In the genomic region with DNA sequence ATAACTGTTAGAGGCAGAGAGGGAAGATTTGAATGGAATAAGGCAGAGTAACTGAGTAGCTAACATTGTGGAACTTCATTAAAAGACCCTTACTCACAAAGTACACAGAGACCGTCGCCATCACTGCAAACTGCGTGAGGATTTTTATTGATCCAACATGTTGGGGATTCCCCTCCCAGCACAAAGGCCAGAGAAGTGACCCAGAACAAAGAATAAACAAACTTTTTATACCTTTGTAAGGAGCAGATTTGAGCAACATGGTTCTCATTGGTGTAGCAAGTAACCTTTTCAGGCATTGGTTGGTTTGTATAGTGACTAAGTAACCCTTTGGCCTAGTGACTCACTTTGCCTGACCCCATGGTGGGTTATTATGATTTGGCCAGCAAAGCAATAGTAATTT, we compare ENCODE assay signal across 30 mouse cellular contexts.
"Had no signal": no experiment of that assay in that cellular context is flagged by ENCODE, and none has a peak within 500 bp of the region (broad histone marks: within the 10 kb centered on the region; RNA-seq: fewer than 3 reads in every experiment).

No protein-coding gene starts in this region.

- H3K27me3 ChIP-seq: limb, embryonic 12.5 days; limb, embryonic 13.5 days; limb, embryonic 15.5 days; liver, embryonic 12.5 days; liver, embryonic 13.5 days; liver, embryonic 15.5 days; lung, embryonic 15.5 days; megakaryocyte, embryonic 14.5 days; midbrain, embryonic 12.5 days; midbrain, embryonic 13.5 days; midbrain, embryonic 15.5 days; neural tube, embryonic 12.5 days had no signal

- H3K36me3 ChIP-seq: limb, embryonic 10.5 days; limb, embryonic 12.5 days; limb, embryonic 13.5 days; limb, embryonic 15.5 days; liver, embryonic 12.5 days; liver, embryonic 13.5 days; liver, embryonic 15.5 days; lung, embryonic 15.5 days; midbrain, embryonic 10.5 days; midbrain, embryonic 12.5 days; midbrain, embryonic 13.5 days; midbrain, embryonic 15.5 days; neural tube, embryonic 12.5 days had no signal

- H3K4me2 ChIP-seq: limb, embryonic 12.5 days; limb, embryonic 13.5 days; limb, embryonic 15.5 days; liver, embryonic 12.5 days; liver, embryonic 13.5 days; liver, embryonic 15.5 days; lung, embryonic 14.5 days; lung, embryonic 15.5 days; midbrain, embryonic 11.5 days; midbrain, embryonic 12.5 days; midbrain, embryonic 13.5 days; midbrain, embryonic 15.5 days; neural tube, embryonic 12.5 days had no signal

- H3K9me3 ChIP-seq: limb, embryonic 10.5 days; limb, embryonic 12.5 days; limb, embryonic 13.5 days; limb, embryonic 15.5 days; liver, embryonic 12.5 days; liver, embryonic 13.5 days; liver, embryonic 15.5 days; lung, embryonic 15.5 days; megakaryocyte, embryonic 14.5 days; midbrain, embryonic 10.5 days; midbrain, embryonic 12.5 days; midbrain, embryonic 13.5 days; midbrain, embryonic 15.5 days; neural tube, embryonic 12.5 days had no signal

- H3K4me3 ChIP-seq: left cerebral cortex, adult 2 months; limb, embryonic 10.5 days; limb, embryonic 12.5 days; limb, embryonic 13.5 days; limb, embryonic 15.5 days; liver, embryonic 12.5 days; liver, embryonic 13.5 days; liver, embryonic 15.5 days; lung, embryonic 15.5 days; megakaryocyte, embryonic 14.5 days; midbrain, embryonic 10.5 days; midbrain, embryonic 12.5 days; midbrain, embryonic 13.5 days; midbrain, embryonic 15.5 days; myocyte; neural tube, embryonic 12.5 days had no signal

- H3K9ac ChIP-seq: limb, embryonic 12.5 days; limb, embryonic 13.5 days; limb, embryonic 15.5 days; liver, embryonic 12.5 days; liver, embryonic 13.5 days; liver, embryonic 14.5 days; liver, embryonic 15.5 days; lung, embryonic 14.5 days; lung, embryonic 15.5 days; midbrain, embryonic 12.5 days; midbrain, embryonic 13.5 days; midbrain, embryonic 15.5 days; neural tube, embryonic 12.5 days had no signal

- DNase-seq: left cerebral cortex, postnatal 4 days; liver, embryonic 13.5 days; lung, adult 18-20 months; lung, adult 2 months; lung, embryonic 14.5 days; lung, postnatal 10 days; lung, postnatal 14 days; lung, postnatal 36 days; lung, postnatal 4 days; midbrain, embryonic 14.5 days had no signal

- H3K4me1 ChIP-seq: limb, embryonic 10.5 days; limb, embryonic 12.5 days; limb, embryonic 13.5 days; limb, embryonic 15.5 days; liver, embryonic 12.5 days; liver, embryonic 13.5 days; liver, embryonic 15.5 days; lung, embryonic 15.5 days; megakaryocyte, embryonic 14.5 days; midbrain, embryonic 10.5 days; midbrain, embryonic 12.5 days; midbrain, embryonic 13.5 days; midbrain, embryonic 15.5 days; neural tube, embryonic 12.5 days had no signal

- H3K27ac ChIP-seq: left cerebral cortex, adult 2 months; limb, embryonic 10.5 days; limb, embryonic 12.5 days; limb, embryonic 13.5 days; limb, embryonic 15.5 days; liver, embryonic 12.5 days; liver, embryonic 13.5 days; liver, embryonic 14.5 days; liver, embryonic 15.5 days; lung, embryonic 15.5 days; macrophage; midbrain, embryonic 10.5 days; midbrain, embryonic 12.5 days; midbrain, embryonic 13.5 days; midbrain, embryonic 15.5 days; neural tube, embryonic 12.5 days had no signal

- ATAC-seq: liver, embryonic 12.5 days; lung, postnatal 0 days; midbrain, embryonic 13.5 days; midbrain, embryonic 15.5 days; midbrain, embryonic 16.5 days had no signal
